Mouse (Mus musculus): ENCODE measurements around the gene Reln.

GRCm38 (mm10) chr5:22139015-22139414 is 205.5 kb downstream of the Reln start:
- TF ChIP-seq POLR2A (IDR thresholded peaks at IDR 0.05; ENCODE audit: insufficient read depth, low read length) = no peak
- TF ChIP-seq CTCF (IDR thresholded peaks at IDR 0.05; ENCODE audit: low read depth, low read length) = no peak

Data from ES-Bruce4 (cell line).